8 mouse cellular contexts compared by ENCODE assay signal in genomic region chr6:93065917-93066552, GRCm38 (mm10).
DNase-seq lines count a peak whose midpoint lies in the region; ATAC-seq and TF ChIP-seq lines count a peak whose summit lies in the region.

No protein-coding gene starts in this region.

- TF ChIP-seq CTCF in cerebellum, adult 2 months (IDR thresholded peaks at IDR 0.05; ENCODE audit: borderline replicate concordance, insufficient read depth, low read depth, low read length) = no peak

- H3K36me3 ChIP-seq in forebrain, embryonic 16.5 days (ENCODE audit: control insufficient read depth, insufficient read depth) = no peaks in the 10 kb centered on the region
- H3K36me3 ChIP-seq in neural tube, embryonic 12.5 days = no peaks in the 10 kb centered on the region

- no peaks in the 10 kb centered on the region for H3K4me1 ChIP-seq in cerebellum, adult 2 months (ENCODE audit: control insufficient read depth, insufficient read depth, low read length)
- H3K4me1 ChIP-seq in forebrain, embryonic 16.5 days (replicated peaks; ENCODE audit: control insufficient read depth, insufficient read depth, low read length) = peaks cover 6% of the 10 kb centered on the region
- peaks cover 14% of the 10 kb centered on the region for H3K4me1 ChIP-seq in neural tube, embryonic 12.5 days

- no peak for ATAC-seq in forebrain, embryonic 16.5 days
- ATAC-seq in neural tube, embryonic 12.5 days (ENCODE audit: low FRiP score, low read depth) = no peak

- peak overlapping the region; percentile 8 for H3K4me3 ChIP-seq in cerebellum, adult 2 months (replicated peaks; ENCODE audit: insufficient read depth, low read depth, low read length)
- no peak overlapping the region for H3K4me3 ChIP-seq in forebrain, embryonic 16.5 days (replicated peaks; ENCODE audit: low read length)
- H3K4me3 ChIP-seq in neural tube, embryonic 12.5 days = no peak overlapping the region

- TF ChIP-seq POLR2A in cerebellum, adult 2 months (IDR thresholded peaks at IDR 0.05; ENCODE audit: borderline replicate concordance, insufficient read depth, low read length) = no peak

- 24% methylated on average over 12 of the region's 12 CpGs for WGBS in cerebellum, adult 2 months
- WGBS in forebrain, embryonic 16.5 days = 63% methylated on average over 12 of the region's 12 CpGs
- WGBS in neural tube, embryonic 12.5 days = 58% methylated on average over 12 of the region's 12 CpGs

- H3K27me3 ChIP-seq in cerebellum, adult 2 months (ENCODE audit: control insufficient read depth, insufficient read depth, low read length) = no peaks in the 10 kb centered on the region
- no peaks in the 10 kb centered on the region for H3K27me3 ChIP-seq in forebrain, embryonic 16.5 days (replicated peaks; ENCODE audit: control insufficient read depth, insufficient read depth, low read length)
- H3K27me3 ChIP-seq in neural tube, embryonic 12.5 days (replicated peaks) = no peaks in the 10 kb centered on the region

- DNase-seq in cerebellum, adult 2 months = no peak
- no peak for DNase-seq in cerebellum, adult 11 months
- peak; percentile 79 to 92 for DNase-seq in adrenal gland, adult (ENCODE audit: inconsistent age in 2 of 2, low spot score in 1 of 2)
- DNase-seq in heart, postnatal 4 days = peak; percentile 48
- peak; percentile 27 to 39 for DNase-seq in layer of hippocampus, postnatal 14 days (ENCODE audit: low spot score in 2 of 2)
- DNase-seq in adipocyte (ENCODE audit: low spot score) = no peak

- H3K9me3 ChIP-seq in forebrain, embryonic 16.5 days (ENCODE audit: control insufficient read depth, low read length) = no peaks in the 10 kb centered on the region
- no peaks in the 10 kb centered on the region for H3K9me3 ChIP-seq in neural tube, embryonic 12.5 days

- H3K4me2 ChIP-seq in forebrain, embryonic 16.5 days (ENCODE audit: low read length) = peak overlapping the region; percentile 14; the same call in 1 of the 2 replicates
- H3K4me2 ChIP-seq in neural tube, embryonic 12.5 days (replicated peaks) = peak overlapping the region; percentile 44

- H3K27ac ChIP-seq in cerebellum, adult 2 months (ENCODE audit: insufficient read depth, low read length) = no peak overlapping the region
- H3K27ac ChIP-seq in forebrain, embryonic 16.5 days (ENCODE audit: low read length) = no peak overlapping the region; the same call in 1 of the 2 replicates
- peak overlapping the region; percentile 15; the same call in 1 of the 2 replicates for H3K27ac ChIP-seq in neural tube, embryonic 12.5 days

- H3K9ac ChIP-seq in forebrain, embryonic 16.5 days (replicated peaks; ENCODE audit: low read depth, low read length) = no peak overlapping the region
- H3K9ac ChIP-seq in neural tube, embryonic 12.5 days = no peak overlapping the region

Comparison
In these comparisons a context has a peak if more than half of its experiments do, and no peak if none do; other contexts are left out.
1. DNase-seq: peak in adrenal gland, adult (2 of 2), heart, postnatal 4 days (single experiment) and layer of hippocampus, postnatal 14 days (2 of 2); none in cerebellum, adult 2 months (0 of 2), cerebellum, adult 11 months (single experiment) and adipocyte (single experiment).